In genomic region chr4:108902886-108903285, GRCm38 (mm10) we compare ENCODE assay signal across 24 mouse cellular contexts. TPM values are rescaled to one million over a fixed set of nuclear protein-coding genes. Genes with fewer than 3 reads are reported as not detected.
"Had no signal": no experiment of that assay in that cellular context is flagged by ENCODE, and none has a peak within 500 bp of the region (broad histone marks: within the 10 kb centered on the region; RNA-seq: fewer than 3 reads in every experiment).

No protein-coding gene starts in this region.

- H3K4me3 ChIP-seq: gastrocnemius, adult 2 months; heart, embryonic 10.5 days; heart, embryonic 12.5 days; hindbrain, embryonic 10.5 days; hindbrain, embryonic 12.5 days; hindbrain, embryonic 15.5 days; intestine, embryonic 15.5 days; layer of hippocampus, adult 2 months; left cerebral cortex, adult 2 months; limb, embryonic 10.5 days; limb, embryonic 12.5 days; liver, embryonic 13.5 days; liver, embryonic 15.5 days had no signal

- H3K27ac ChIP-seq: gastrocnemius, adult 2 months; heart, embryonic 10.5 days; hindbrain, embryonic 10.5 days; hindbrain, embryonic 12.5 days; hindbrain, embryonic 15.5 days; intestine, embryonic 15.5 days; layer of hippocampus, adult 2 months; left cerebral cortex, adult 2 months; limb, embryonic 10.5 days; limb, embryonic 12.5 days; liver, embryonic 13.5 days; liver, embryonic 15.5 days had no signal

- H3K9me3 ChIP-seq: heart, embryonic 10.5 days; hindbrain, embryonic 10.5 days; hindbrain, embryonic 12.5 days; hindbrain, embryonic 15.5 days; intestine, embryonic 15.5 days; limb, embryonic 10.5 days; limb, embryonic 12.5 days; liver, embryonic 13.5 days; liver, embryonic 15.5 days had no signal

- H3K9ac ChIP-seq: heart, embryonic 12.5 days; hindbrain, embryonic 12.5 days; hindbrain, embryonic 15.5 days; intestine, embryonic 15.5 days; limb, embryonic 12.5 days; liver, embryonic 13.5 days; liver, embryonic 15.5 days had no signal

- DNase-seq: gastrocnemius, adult 2 months; gastrocnemius, postnatal 10 days; gastrocnemius, postnatal 25 days; heart, adult 18-20 months; heart, postnatal 10 days; heart, postnatal 4 days; kidney, adult 18-20 months; kidney, adult 8-10 months; kidney, postnatal 10 days; kidney, postnatal 25 days; liver; liver, embryonic 13.5 days had no signal

- H3K36me3 ChIP-seq: heart, embryonic 10.5 days; heart, embryonic 12.5 days; hindbrain, embryonic 10.5 days; hindbrain, embryonic 12.5 days; hindbrain, embryonic 15.5 days; intestine, embryonic 15.5 days; limb, embryonic 10.5 days; limb, embryonic 12.5 days; liver, embryonic 13.5 days; liver, embryonic 15.5 days had no signal

- H3K4me1 ChIP-seq: intestine, embryonic 15.5 days; limb, embryonic 10.5 days; limb, embryonic 12.5 days; liver, embryonic 13.5 days; liver, embryonic 15.5 days had no signal

- H3K27me3 ChIP-seq: heart, embryonic 12.5 days; hindbrain, embryonic 12.5 days; hindbrain, embryonic 15.5 days; intestine, embryonic 15.5 days; limb, embryonic 12.5 days had no signal

RNA-seq across cellular contexts. Expression of gene Rab3b, which starts 24.0 kb away (rescaled TPM):
- total RNA-seq: gastrocnemius, postnatal 25 days had no signal

RNA-seq across cellular contexts. Expression of gene A730015C16Rik, which starts 54.5 kb away (rescaled TPM):
- total RNA-seq: gastrocnemius, postnatal 10 days; gastrocnemius, postnatal 25 days; heart, adult 18-20 months; heart, postnatal 10 days; heart, postnatal 25 days; heart, postnatal 4 days; layer of hippocampus, adult 2 months; left cerebral cortex, adult 2 months had no signal
